Comparison of ENCODE assay signal across 10 mouse cellular contexts in the genomic region with DNA sequence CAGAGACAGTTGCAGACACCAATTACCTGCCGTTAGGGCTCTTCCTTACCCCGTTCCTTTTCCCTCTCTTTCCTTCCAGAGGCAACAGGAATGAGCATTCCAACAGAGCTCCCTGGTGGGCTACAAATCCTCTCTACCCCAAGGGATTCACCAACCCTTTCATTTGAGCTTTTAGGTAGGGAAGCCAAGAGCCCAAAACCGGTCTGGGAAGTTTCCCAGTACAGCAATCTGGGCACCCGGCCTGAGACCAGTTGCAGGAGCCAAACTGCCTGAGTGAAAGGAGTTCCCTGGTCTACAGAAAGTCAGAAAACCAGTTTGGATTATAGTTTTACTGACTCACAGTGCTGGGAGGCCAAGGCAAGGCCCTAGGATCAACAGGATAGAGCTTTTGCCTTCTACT.
DNase-seq lines count a peak whose midpoint lies in the region; ATAC-seq and TF ChIP-seq lines count a peak whose summit lies in the region.
"Had no signal": no experiment of that assay in that cellular context is flagged by ENCODE, and none has a peak within 500 bp of the region (broad histone marks: within the 10 kb centered on the region; RNA-seq: fewer than 3 reads in every experiment).

No protein-coding gene starts in this region.

- WGBS in lung, postnatal 0 days = 31% methylated on average over 4 of the region's 4 CpGs

- no peak overlapping the region for H3K4me2 ChIP-seq in lung, postnatal 0 days (replicated peaks; ENCODE audit: low read depth, low read length)
- H3K4me2 ChIP-seq: intestine, embryonic 15.5 days had no signal

- no peak overlapping the region for H3K27ac ChIP-seq in lung, postnatal 0 days (ENCODE audit: low read length)
- H3K27ac ChIP-seq: intestine, embryonic 15.5 days; macrophage had no signal

- DNase-seq in cerebellum, adult 11-12 months = peak; percentile 1
- DNase-seq in cerebellum, adult 9-10 months = no peak
- peak; percentile 24 for DNase-seq in lung, postnatal 10 days
- no peak for DNase-seq in lung, postnatal 0 days (ENCODE audit: low spot score)
- peak; percentile 26 for DNase-seq in heart, postnatal 4 days
- DNase-seq in testis, postnatal 10 days (ENCODE audit: low spot score) = peak; percentile 46
- DNase-seq in T-cell, adult 2 months (ENCODE audit: low spot score) = no peak
- no peak for DNase-seq in yolk sac, embryonic 10.5 days (ENCODE audit: low spot score)

- ATAC-seq in lung, postnatal 0 days = no peak
- ATAC-seq: intestine, embryonic 15.5 days had no signal

- H3K4me3 ChIP-seq in lung, postnatal 0 days (ENCODE audit: low read depth, low read length) = no peak overlapping the region
- H3K4me3 ChIP-seq: intestine, embryonic 15.5 days had no signal

- H3K9ac ChIP-seq in lung, postnatal 0 days (replicated peaks; ENCODE audit: low read depth) = no peak overlapping the region
- H3K9ac ChIP-seq: intestine, embryonic 15.5 days had no signal

- TF ChIP-seq EP300 in lung, postnatal 0 days (IDR thresholded peaks at IDR 0.05) = no peak

- no peaks in the 10 kb centered on the region for H3K36me3 ChIP-seq in lung, postnatal 0 days (ENCODE audit: insufficient read depth, low read length)
- H3K36me3 ChIP-seq: intestine, embryonic 15.5 days had no signal

- H3K9me3 ChIP-seq in lung, postnatal 0 days (ENCODE audit: low read length) = no peaks in the 10 kb centered on the region
- H3K9me3 ChIP-seq: intestine, embryonic 15.5 days had no signal

- no peak for TF ChIP-seq CTCF in lung, postnatal 0 days (IDR thresholded peaks at IDR 0.05)

- H3K27me3 ChIP-seq in lung, postnatal 0 days (replicated peaks; ENCODE audit: insufficient read depth, low read length) = no peaks in the 10 kb centered on the region
- H3K27me3 ChIP-seq: intestine, embryonic 15.5 days had no signal

- no peaks in the 10 kb centered on the region for H3K4me1 ChIP-seq in lung, postnatal 0 days (ENCODE audit: insufficient read depth, low read depth, low read length)
- H3K4me1 ChIP-seq: intestine, embryonic 15.5 days had no signal

Comparison
In these comparisons a context has a peak if more than half of its experiments do, and no peak if none do; other contexts are left out.
1. DNase-seq: peak in cerebellum, adult 11-12 months (single experiment), lung, postnatal 10 days (single experiment), heart, postnatal 4 days (single experiment) and testis, postnatal 10 days (single experiment); none in cerebellum, adult 9-10 months (single experiment), lung, postnatal 0 days (single experiment), T-cell, adult 2 months (single experiment) and yolk sac, embryonic 10.5 days (single experiment).